Mouse (Mus musculus) heart, postnatal 10 days (tissue): ENCODE measurements around the gene Tnni1. TPM values are rescaled to one million over a fixed set of nuclear protein-coding genes. Genes with fewer than 3 reads are reported as not detected.
A peak's percentile ranks its signal among the peaks of the same experiment; 100 is the strongest.

Experiments used
- DNase-seq, 2 experiments: peaks; one replicate each; pipeline ENCODE4 v3.0.0; 2021
- intact Hi-C: fragments of 180-260 bp; cut with DNase I; formaldehyde crosslinking; loops from one replicate; pipeline ENCODE4 v1.15.1; 2025
- total RNA-seq, 2 experiments: library from RNA; stranded (reverse); gene quantifications; 2 replicates each; pipeline ENCODE4 v1.2.3; 2021

Tnni1 gene
- total RNA-seq, 2 experiments from 2014 or later: 610 to 792 TPM

GRCm38 (mm10) chr1:135835716-135836483, 56.7 kb downstream of the Tnni1 start, which contains the start of gene Tnnt2:
Gene Tnnt2 (plus strand): TSS chr1:135836354.
- DNase-seq: peak; percentile 82 to 83
- intact Hi-C loops: no loop called here

GRCm38 (mm10) chr1:135838626-135839025, 59.4 kb downstream of the Tnni1 start:
- intact Hi-C loops: no loop called here
- peak; percentile 9 to 32 for DNase-seq

GRCm38 (mm10) chr1:135839065-135839464, 59.8 kb downstream of the Tnni1 start:
- peak in 1 of 2 experiments; percentile 27 for DNase-seq
- intact Hi-C loops: no loop called here

- intact Hi-C loops: no loop called here
- no peak for DNase-seq
Observed at GRCm38 (mm10) chr1:135840675-135841395, 61.6 kb downstream of the Tnni1 start.

- DNase-seq: peak in 1 of 2 experiments; percentile 31
- intact Hi-C loops: no loop called here
Observed at GRCm38 (mm10) chr1:135843519-135844262, 64.5 kb downstream of the Tnni1 start.

GRCm38 (mm10) chr1:135844481-135844880, 65.2 kb downstream of the Tnni1 start:
- peak; percentile 69 to 73 for DNase-seq
- intact Hi-C loops: no loop called here

GRCm38 (mm10) chr1:135846632-135847031, 67.4 kb downstream of the Tnni1 start:
- intact Hi-C loops: no loop called here
- DNase-seq: peak in 1 of 2 experiments; percentile 17

- DNase-seq: peak in 1 of 2 experiments; percentile 71
- intact Hi-C loops: no loop called here
Observed at GRCm38 (mm10) chr1:135847139-135847562, 67.9 kb downstream of the Tnni1 start.

- DNase-seq: peak; percentile 75 to 81
- intact Hi-C loops: no loop called here
Observed at GRCm38 (mm10) chr1:135847611-135848351, 68.5 kb downstream of the Tnni1 start.

GRCm38 (mm10) chr1:135850722-135851512, 71.7 kb downstream of the Tnni1 start:
- DNase-seq: peak in 1 of 2 experiments; percentile 76
- intact Hi-C loops: loop anchor here (2.0 kb wide), 1 partner anchor 32 kb away; no protein-coding TSS in a partner anchor

GRCm38 (mm10) chr1:135852044-135852756, 73.0 kb downstream of the Tnni1 start:
- DNase-seq: peak; percentile 6 to 22
- intact Hi-C loops: no loop called here

GRCm38 (mm10) chr1:135853200-135853599, 74.0 kb downstream of the Tnni1 start:
- intact Hi-C loops: no loop called here
- peak; percentile 5 to 10 for DNase-seq

GRCm38 (mm10) chr1:135854591-135855343, 75.5 kb downstream of the Tnni1 start:
- peak; percentile 25 to 34 for DNase-seq
- intact Hi-C loops: no loop called here

GRCm38 (mm10) chr1:135855344-135855687, 76.1 kb downstream of the Tnni1 start:
- intact Hi-C loops: no loop called here
- peak; percentile 28 to 43 for DNase-seq

GRCm38 (mm10) chr1:135856070-135856469, 76.8 kb downstream of the Tnni1 start:
- DNase-seq: peak; percentile 44 to 61
- intact Hi-C loops: no loop called here

- intact Hi-C loops: no loop called here
- DNase-seq: peak; percentile 48 to 60
Observed at GRCm38 (mm10) chr1:135857137-135857775, 78.0 kb downstream of the Tnni1 start.

GRCm38 (mm10) chr1:135858533-135858932, 79.3 kb downstream of the Tnni1 start:
- intact Hi-C loops: no loop called here
- peak; percentile 18 to 55 for DNase-seq
